Mouse (Mus musculus) hindbrain, embryonic 13.5 days (tissue): ENCODE results near the gene Sh2b3. TPM values are rescaled to one million over a fixed set of nuclear protein-coding genes. Genes with fewer than 3 reads are reported as not detected.

Experiments used
- ATAC-seq: fragments of 200-750 bp; cut with Nextera tagmentation; 2 replicates; pipeline ENCODE4 v1.8.0; 2017; ENCODE audit warnings: moderate TSS enrichment; ENCODE audit not compliant: low FRiP score
- H3K27ac ChIP-seq: fragments of 300-500 bp; sonication (generic); 2 replicates; pipeline ENCODE4 v1.5.1; 2015; ENCODE audit warnings: inconsistent platforms, mild to moderate bottlenecking, moderate library complexity
- H3K27me3 ChIP-seq: fragments of 300-500 bp; sonication (generic); 2 replicates; pipeline ENCODE4 v1.6.1; 2015; ENCODE audit warnings: mild to moderate bottlenecking, inconsistent platforms
- H3K36me3 ChIP-seq: fragments of 300-500 bp; sonication (generic); 2 replicates; pipeline ENCODE4 v1.6.1; 2015; ENCODE audit warnings: mild to moderate bottlenecking, inconsistent platforms
- H3K4me1 ChIP-seq: fragments of 300-500 bp; sonication (generic); replicated peaks from 2 replicates; pipeline ENCODE4 v1.6.1; 2015; ENCODE audit warnings: inconsistent platforms
- H3K4me2 ChIP-seq: fragments of 300-500 bp; sonication (generic); 2 replicates; pipeline ENCODE4 v1.6.1; 2015; ENCODE audit warnings: inconsistent platforms, mild to moderate bottlenecking, moderate library complexity
- H3K4me3 ChIP-seq: fragments of 300-500 bp; sonication (generic); 2 replicates; pipeline ENCODE4 v1.5.1; 2015; ENCODE audit warnings: mild to moderate bottlenecking, inconsistent platforms
- H3K9ac ChIP-seq: fragments of 300-500 bp; sonication (generic); 2 replicates; pipeline ENCODE4 v1.6.1; 2015; ENCODE audit warnings: mild to moderate bottlenecking, inconsistent platforms
- H3K9me3 ChIP-seq: fragments of 300-500 bp; sonication (generic); 2 replicates; pipeline ENCODE4 v1.6.1; 2016; ENCODE audit warnings: inconsistent platforms
- WGBS: fragments of 180-500 bp; shearing (Covaris S2); methylation state at CpG from one replicate; pipeline ENCODE4 v1.1.7; 2015; 5-methylcytosine and 5-hydroxymethylcytosine counted together
- microRNA-seq: library from miRNA; unstranded; fragments of <30 nt; microRNA quantifications from one replicate; pipeline ENCODE4, GENCODE M21; 2016
- polyA plus RNA-seq: library from polyadenylated mRNA; unstranded; fragments of >200 nt; fragmentation: Nextera tagmentation; extraction: Ambion mirVana; gene quantifications from 2 replicates; pipeline ENCODE4 v1.2.1, GENCODE M21; 2015

The Sh2b3 gene
- polyA plus RNA-seq, 1 experiment from 2014 or later: 6.4 TPM

DNA sequence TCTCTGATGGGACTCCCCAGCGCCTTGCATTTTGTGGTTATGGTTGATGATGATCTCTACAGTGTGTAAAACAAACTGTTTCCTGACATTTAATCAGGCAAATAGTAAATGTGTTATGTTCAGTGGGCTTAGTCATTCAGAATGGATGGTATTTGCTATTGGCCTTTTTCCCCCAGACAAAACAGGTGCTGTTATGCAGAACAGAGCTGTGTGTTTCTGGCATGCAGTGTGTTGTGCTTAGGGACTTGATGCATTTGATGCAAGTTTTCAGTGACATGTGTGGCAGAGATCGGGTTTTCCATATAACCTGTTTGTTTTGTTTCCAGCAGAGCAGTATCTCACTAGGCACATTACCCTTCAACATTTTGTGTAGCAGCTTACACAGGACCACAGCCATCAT, 69.9 kb downstream of the Sh2b3 start:
- Histone ChIP-seq H3K27ac (no peak overlapping the region), H3K4me2 (no peak overlapping the region), H3K9me3 (no peaks in the 10 kb centered on the region), H3K36me3 (peaks cover 18% of the 10 kb centered on the region), H3K4me1 (0 out of 2 replicates have a peak, but pooled peaks cover 4% of the 10 kb centered on the region), H3K4me3 (no peak overlapping the region), H3K9ac (no peak overlapping the region), H3K27me3 (no peaks in the 10 kb centered on the region)
- 88% methylated on average over 2 of the region's 2 CpGs for WGBS
- ATAC-seq: no peak

DNA sequence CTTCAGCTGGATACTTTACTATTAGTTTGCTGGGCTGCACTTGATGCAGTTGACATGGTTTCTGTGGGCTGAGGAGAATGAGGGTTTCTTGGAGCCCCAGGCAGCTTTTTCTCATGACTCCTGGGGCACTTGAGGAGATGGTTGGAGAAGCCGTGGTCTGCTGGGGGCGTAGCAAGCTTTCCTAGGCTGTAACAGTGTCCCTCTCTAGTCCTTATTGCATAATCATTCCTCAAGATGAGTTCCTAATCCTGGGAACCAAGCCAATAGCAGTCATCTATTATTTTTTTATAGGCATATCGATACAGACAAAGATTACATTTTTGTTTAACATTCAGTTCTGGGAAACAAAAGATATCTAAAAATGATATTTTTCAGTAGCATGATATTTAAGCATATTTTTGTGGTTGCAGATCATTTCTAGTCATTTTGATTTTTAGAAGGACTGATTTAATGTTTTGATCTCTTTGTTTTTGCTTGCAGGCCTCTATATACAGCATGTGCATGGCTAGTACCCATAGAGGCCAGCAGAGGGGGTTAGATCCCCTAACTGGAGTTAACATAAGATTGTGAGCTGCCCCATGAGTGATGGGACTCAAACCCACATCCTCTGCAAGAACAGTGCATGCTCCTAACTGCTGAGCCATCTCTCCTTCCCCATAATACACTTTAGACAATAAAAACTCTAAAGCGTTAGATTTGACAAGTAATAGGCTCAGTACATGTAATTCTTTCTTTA, 71.2 kb downstream of the Sh2b3 start:
- no peak for ATAC-seq
- H3K27me3 ChIP-seq: no peaks in the 10 kb centered on the region
- H3K9ac ChIP-seq: no peak overlapping the region
- no peaks in the 10 kb centered on the region for H3K9me3 ChIP-seq
- no peak overlapping the region for H3K27ac ChIP-seq
- H3K4me2 ChIP-seq: no peak overlapping the region
- no peak overlapping the region for H3K4me3 ChIP-seq
- peaks cover 5% of the 10 kb centered on the region; the same call in 1 of the 2 replicates for H3K36me3 ChIP-seq
- peaks cover 7% of the 10 kb centered on the region; the same call in 1 of the 2 replicates for H3K4me1 ChIP-seq
- WGBS: 95% methylated on average over 4 of the region's 4 CpGs

Small RNAs within 50 kb of the gene (microRNA-seq; reads per million reads assigned to microRNA genes)
- not detected for gene Mir7031

Other genes starting within 250 kb of the Sh2b3 start
- 104 and 109 TPM in 2 replicates for gene Aldh2, start 243.8 kb downstream of the Sh2b3 start, polyA plus RNA-seq
- 1.7 and 1.8 TPM in 2 replicates for gene Acad12, start 218.7 kb downstream of the Sh2b3 start, polyA plus RNA-seq
- gene Acad10, start 177.1 kb downstream of the Sh2b3 start, polyA plus RNA-seq: 1.7 and 1.9 TPM in 2 replicates
- 44.3 and 44.5 TPM in 2 replicates for gene Brap, start 177.1 kb downstream of the Sh2b3 start, polyA plus RNA-seq
- 60.9 and 68.3 TPM in 2 replicates for gene Atxn2, start 126.3 kb downstream of the Sh2b3 start, polyA plus RNA-seq
- 45.5 and 47.4 TPM in 2 replicates for gene Pheta1, start 11.3 kb upstream of the Sh2b3 start, polyA plus RNA-seq
- 28.1 and 29.1 TPM in 2 replicates for gene Cux2, start 212.5 kb upstream of the Sh2b3 start, polyA plus RNA-seq